In the genomic region with DNA sequence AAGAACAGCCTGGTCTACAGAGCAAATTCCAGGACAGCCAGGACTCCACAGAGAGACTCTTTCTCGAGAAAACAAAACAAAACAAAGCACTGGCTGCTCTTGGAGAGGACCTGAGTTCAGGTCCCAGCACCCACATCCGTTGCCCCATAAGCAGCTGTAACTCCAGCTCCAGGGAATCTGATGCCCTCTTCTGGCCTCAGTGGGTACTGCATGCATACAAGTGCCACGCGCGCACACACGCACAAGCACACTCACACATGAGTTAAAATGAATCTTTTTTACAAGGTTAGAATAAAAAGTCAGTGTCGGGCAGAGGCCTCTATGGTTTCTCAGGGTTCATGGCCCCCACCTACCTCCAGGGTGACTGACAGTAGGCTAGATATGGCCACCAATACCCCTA, we compare ENCODE assay signal across 13 mouse cellular contexts. TPM values are rescaled to one million over a fixed set of nuclear protein-coding genes. Genes with fewer than 3 reads are reported as not detected.
DNase-seq lines count a peak whose midpoint lies in the region; ATAC-seq and TF ChIP-seq lines count a peak whose summit lies in the region.
"Had no signal": no experiment of that assay in that cellular context is flagged by ENCODE, and none has a peak within 500 bp of the region (broad histone marks: within the 10 kb centered on the region; RNA-seq: fewer than 3 reads in every experiment).

No protein-coding gene starts in this region.

- no peak overlapping the region for H3K4me3 ChIP-seq in kidney, postnatal 0 days (replicated peaks; ENCODE audit: low read depth, low read length)
- H3K4me3 ChIP-seq in embryonic facial prominence, embryonic 10.5 days: 0 out of 2 replicates have a peak overlapping the region, but pooled peaks have one; percentile 5
- H3K4me3 ChIP-seq: megakaryocyte, embryonic 14.5 days; myocyte had no signal

- no peak for DNase-seq in kidney, postnatal 0 days (ENCODE audit: low spot score)
- DNase-seq in kidney, postnatal 25 days: no peak
- peak; percentile 55 for DNase-seq in thymus, postnatal 4 days
- no peak for DNase-seq in thymus, postnatal 14 days
- DNase-seq in embryonic facial prominence, embryonic 10.5 days (ENCODE audit: low spot score): no peak
- no peak for DNase-seq in right cerebral cortex, postnatal 36 days (ENCODE audit: low spot score in 2 of 2)
- DNase-seq in layer of hippocampus, adult 11-12 months (ENCODE audit: low spot score): no peak
- no peak for DNase-seq in cerebellum, adult 11 months
- DNase-seq: heart, adult 18-20 months; heart, postnatal 4 days; kidney, adult 18-20 months had no signal

- H3K4me1 ChIP-seq in kidney, postnatal 0 days (replicated peaks; ENCODE audit: insufficient read depth, low read length): no peaks in the 10 kb centered on the region
- peaks cover 16% of the 10 kb centered on the region for H3K4me1 ChIP-seq in embryonic facial prominence, embryonic 10.5 days
- H3K4me1 ChIP-seq: megakaryocyte, embryonic 14.5 days had no signal

- H3K4me2 ChIP-seq in kidney, postnatal 0 days (ENCODE audit: low read length): no peak overlapping the region

- H3K9ac ChIP-seq in kidney, postnatal 0 days (ENCODE audit: low read depth, low read length): no peak overlapping the region

- peak; percentile 39 for TF ChIP-seq CTCF in kidney, postnatal 0 days (IDR thresholded peaks at IDR 0.05; ENCODE audit: low read depth)

- no peaks in the 10 kb centered on the region for H3K27me3 ChIP-seq in kidney, postnatal 0 days (ENCODE audit: insufficient read depth, low read length)
- 0 out of 2 replicates have a peak, but pooled peaks cover 6% of the 10 kb centered on the region for H3K27me3 ChIP-seq in embryonic facial prominence, embryonic 10.5 days (replicated peaks; ENCODE audit: low read depth, poor library complexity, severe bottlenecking)

- H3K27ac ChIP-seq in kidney, postnatal 0 days: no peak overlapping the region
- H3K27ac ChIP-seq in embryonic facial prominence, embryonic 10.5 days (replicated peaks): no peak overlapping the region

- WGBS in kidney, postnatal 0 days: 97% methylated on average over 7 of the region's 7 CpGs
- WGBS in embryonic facial prominence, embryonic 10.5 days: 93% methylated on average over 7 of the region's 7 CpGs

- no peaks in the 10 kb centered on the region for H3K36me3 ChIP-seq in kidney, postnatal 0 days (ENCODE audit: insufficient read depth, low read length)
- no peaks in the 10 kb centered on the region for H3K36me3 ChIP-seq in embryonic facial prominence, embryonic 10.5 days (replicated peaks)

- 0 out of 2 replicates have a peak, but pooled peaks cover 4% of the 10 kb centered on the region for H3K9me3 ChIP-seq in kidney, postnatal 0 days (replicated peaks; ENCODE audit: low read length)
- peaks cover 9% of the 10 kb centered on the region; the same call in 1 of the 2 replicates for H3K9me3 ChIP-seq in embryonic facial prominence, embryonic 10.5 days

- no peak for ATAC-seq in kidney, postnatal 0 days (replicated peaks; ENCODE audit: low FRiP score, low read depth)

RNA-seq across cellular contexts. Expression of a gene that starts 15.6 kb away (rescaled TPM):
- polyA plus RNA-seq in kidney, postnatal 0 days (2015; fragmentation: Nextera tagmentation; extraction: Ambion mirVana): 0.09 and 0.16 TPM in 2 replicates
- 0.51 and 0.75 TPM in 2 replicates for polyA plus RNA-seq in embryonic facial prominence, embryonic 10.5 days (2016; fragmentation: Nextera tagmentation; extraction: Ambion mirVana)

RNA-seq across cellular contexts. Expression of a gene that starts 28.7 kb away (rescaled TPM):
- polyA plus RNA-seq in kidney, postnatal 0 days (2015; fragmentation: Nextera tagmentation; extraction: Ambion mirVana): not detected in 2 replicates
- polyA plus RNA-seq in embryonic facial prominence, embryonic 10.5 days (2016; fragmentation: Nextera tagmentation; extraction: Ambion mirVana): 0.17 and 0.58 TPM in 2 replicates
- polyA plus RNA-seq: myocyte had no signal

RNA-seq across cellular contexts. Expression of a gene that starts 38.1 kb away (rescaled TPM):
- polyA plus RNA-seq in kidney, postnatal 0 days (2015; fragmentation: Nextera tagmentation; extraction: Ambion mirVana): 16.8 and 17.3 TPM in 2 replicates
- polyA plus RNA-seq in embryonic facial prominence, embryonic 10.5 days (2016; fragmentation: Nextera tagmentation; extraction: Ambion mirVana): 34.7 and 35.0 TPM in 2 replicates

RNA-seq across cellular contexts. Expression of a gene that starts 53.8 kb away (rescaled TPM):
- 8.1 and 8.8 TPM in 2 replicates for polyA plus RNA-seq in kidney, postnatal 0 days (2015; fragmentation: Nextera tagmentation; extraction: Ambion mirVana)
- polyA plus RNA-seq in embryonic facial prominence, embryonic 10.5 days (2016; fragmentation: Nextera tagmentation; extraction: Ambion mirVana): 8.5 TPM in 2 replicates
